Mouse (Mus musculus) left cerebral cortex, postnatal 25 days (tissue): ENCODE data around the gene Fryl. TPM values are rescaled to one million over a fixed set of nuclear protein-coding genes. Genes with fewer than 3 reads are reported as not detected.

Experiments used
- DNase-seq, 2 experiments: peaks; one replicate each; pipeline ENCODE4 v3.0.0; 2022; ENCODE audit warnings: low spot score in 2 of 2, mixed read lengths in 1 of 2
- intact Hi-C: fragments of 180-260 bp; cut with DNase I; formaldehyde crosslinking; loops from one replicate; pipeline ENCODE4 v1.15.1; 2025
- total RNA-seq, 2 experiments: library from RNA; stranded (reverse); gene quantifications; 2 replicates each; pipeline ENCODE4 v1.2.3; 2021

The Fryl gene
- total RNA-seq, 2 experiments from 2014 or later = 45.8 to 56.7 TPM

- intact Hi-C loops = no loop called here
- no peak for DNase-seq
These were observed 54.3 kb downstream of the Fryl start for GRCm38 (mm10) chr5:73202077-73202476.

- intact Hi-C loops = no loop called here
- DNase-seq = no peak
These were observed 55.7 kb downstream of the Fryl start for GRCm38 (mm10) chr5:73200387-73201384.

- no peak for DNase-seq
- intact Hi-C loops = no loop called here
These were observed 56.8 kb downstream of the Fryl start for GRCm38 (mm10) chr5:73199586-73199985.

DNA sequence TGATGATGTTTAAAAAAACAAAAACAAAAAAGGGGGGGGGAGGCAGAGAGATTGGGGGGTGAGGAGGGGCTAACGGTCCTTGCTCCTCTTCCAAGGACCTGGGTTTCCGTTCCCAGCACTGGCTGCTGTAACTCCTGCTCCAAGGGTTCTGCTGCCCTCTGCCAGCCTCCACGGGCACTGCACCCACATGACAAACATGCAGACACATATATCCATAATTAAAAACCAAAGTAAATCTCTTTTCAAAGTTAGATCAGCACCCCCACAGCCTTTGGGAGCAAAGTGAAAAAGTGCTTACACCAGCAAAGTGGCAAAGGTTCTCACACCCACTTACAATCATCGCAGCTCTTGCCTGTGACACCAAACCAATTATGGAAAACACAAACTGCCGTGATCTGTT, 57.7 kb downstream of the Fryl start:
- intact Hi-C loops = no loop called here
- DNase-seq = no peak

DNA sequence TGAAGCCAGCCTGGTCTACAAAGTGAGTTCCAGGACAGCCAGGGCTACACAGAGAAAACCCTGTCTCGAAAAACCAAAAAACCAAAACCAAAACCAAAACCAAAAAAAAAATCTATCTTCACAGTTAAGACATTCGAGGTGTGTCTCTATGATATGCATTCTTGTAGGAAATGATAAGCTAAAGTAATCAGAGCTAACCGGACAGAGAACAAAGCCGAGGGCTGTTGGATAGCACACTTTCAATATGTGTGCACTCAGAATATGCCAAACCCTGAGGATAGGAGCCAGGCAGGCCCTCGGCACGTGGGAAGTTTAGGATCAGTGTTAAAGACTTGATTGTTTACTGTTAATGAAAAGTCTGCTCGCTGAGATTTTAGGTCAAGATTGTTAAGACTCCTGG, 58.6 kb downstream of the Fryl start:
- DNase-seq = no peak
- intact Hi-C loops = no loop called here

GRCm38 (mm10) chr5:73194740-73195139, 61.7 kb downstream of the Fryl start:
- intact Hi-C loops = no loop called here
- no peak for DNase-seq

DNA sequence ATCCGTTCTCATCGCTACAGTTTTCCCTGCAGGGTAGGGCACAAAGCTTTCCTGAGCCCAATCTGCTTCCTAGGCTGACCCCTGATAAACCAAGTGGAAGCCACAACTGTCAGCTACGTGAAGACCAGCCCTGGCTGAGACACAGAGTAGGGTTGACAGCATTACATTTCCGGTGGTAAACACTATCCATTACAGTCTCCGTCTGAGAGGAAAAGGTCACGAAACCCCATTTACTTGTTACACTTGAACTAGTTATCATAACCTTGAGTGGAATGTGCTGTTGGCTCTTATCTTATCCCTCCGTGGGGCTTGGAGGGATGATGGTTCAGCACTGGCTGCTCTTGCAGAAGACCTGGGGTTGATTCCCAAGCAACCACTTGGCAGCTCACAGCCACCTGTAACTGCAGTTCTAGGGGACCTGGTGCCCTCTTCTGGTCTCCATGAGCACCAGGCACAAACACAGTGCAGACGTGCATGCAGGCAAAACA, 62.3 kb downstream of the Fryl start:
- no peak for DNase-seq
- intact Hi-C loops = no loop called here

DNA sequence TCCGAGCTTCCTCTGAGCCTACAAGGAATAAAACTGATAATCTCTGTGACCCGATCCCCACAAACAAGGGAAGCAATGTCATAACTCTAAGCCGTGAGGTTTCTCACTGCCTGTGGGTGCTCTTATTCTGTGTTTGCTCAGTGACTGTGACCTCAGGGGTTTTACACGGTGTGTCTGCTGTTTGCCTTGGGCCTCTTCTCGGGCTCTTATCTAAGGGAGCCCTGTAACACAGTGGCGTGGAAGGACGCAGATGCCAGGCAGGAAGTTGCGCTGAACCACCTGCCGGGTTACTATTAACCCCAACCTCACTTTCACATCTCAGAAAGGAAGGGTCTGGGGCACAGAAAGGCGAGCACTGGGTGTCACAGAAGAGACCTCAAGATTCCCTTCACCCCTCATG, 62.8 kb downstream of the Fryl start:
- DNase-seq = no peak
- intact Hi-C loops = no loop called here

GRCm38 (mm10) chr5:73192870-73193576, 63.4 kb downstream of the Fryl start:
- DNase-seq = no peak
- intact Hi-C loops = no loop called here

GRCm38 (mm10) chr5:73191765-73192164, 64.7 kb downstream of the Fryl start:
- intact Hi-C loops = no loop called here
- no peak for DNase-seq

GRCm38 (mm10) chr5:73190164-73190563, 66.3 kb downstream of the Fryl start:
- DNase-seq = no peak
- intact Hi-C loops = no loop called here

- DNase-seq = no peak
- intact Hi-C loops = no loop called here
These were observed 66.8 kb downstream of the Fryl start for GRCm38 (mm10) chr5:73189443-73190160.

DNA sequence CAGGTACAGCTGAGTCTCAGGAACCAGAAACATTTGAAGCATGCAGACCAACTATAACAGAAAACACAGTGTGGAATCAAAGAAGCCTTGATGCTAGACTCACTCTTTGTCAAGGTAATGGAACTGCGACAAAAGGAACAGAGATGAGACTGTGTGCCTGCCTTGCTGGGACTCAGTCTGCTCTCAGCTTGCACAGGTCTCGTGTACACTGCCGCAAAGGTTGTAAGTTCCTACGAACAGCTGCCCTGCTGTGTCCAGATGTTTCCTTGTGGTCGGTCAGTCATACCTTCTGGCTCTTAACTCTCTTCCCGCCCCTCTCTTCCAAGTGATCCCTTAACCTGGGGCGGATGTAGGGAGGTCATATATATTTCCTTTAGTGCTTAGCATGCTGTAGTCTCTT, 67.8 kb downstream of the Fryl start:
- no peak for DNase-seq
- intact Hi-C loops = no loop called here

- intact Hi-C loops = no loop called here
- no peak for DNase-seq
These were observed 68.3 kb downstream of the Fryl start for GRCm38 (mm10) chr5:73188164-73188563.

GRCm38 (mm10) chr5:73186912-73187311, 69.5 kb downstream of the Fryl start:
- no peak for DNase-seq
- intact Hi-C loops = no loop called here

DNA sequence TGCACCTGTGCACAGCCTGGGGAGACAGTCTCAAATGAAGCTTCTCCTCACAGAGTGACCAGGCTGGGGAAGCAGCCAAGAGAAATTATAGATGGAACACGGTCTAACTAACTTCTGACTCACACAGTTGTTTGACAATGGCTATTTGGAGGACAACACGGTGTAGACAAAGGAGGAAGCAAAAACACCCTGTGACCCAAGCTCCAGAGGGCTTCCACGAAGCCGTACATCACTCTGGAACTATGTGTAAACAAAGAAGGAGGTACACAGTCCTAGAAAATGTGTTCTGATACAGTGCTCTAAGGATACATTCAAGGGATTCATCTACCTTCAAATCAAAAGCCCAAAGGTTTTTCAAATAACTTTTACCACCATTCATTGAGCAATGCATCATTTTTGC, 71.0 kb downstream of the Fryl start:
- intact Hi-C loops = no loop called here

DNA sequence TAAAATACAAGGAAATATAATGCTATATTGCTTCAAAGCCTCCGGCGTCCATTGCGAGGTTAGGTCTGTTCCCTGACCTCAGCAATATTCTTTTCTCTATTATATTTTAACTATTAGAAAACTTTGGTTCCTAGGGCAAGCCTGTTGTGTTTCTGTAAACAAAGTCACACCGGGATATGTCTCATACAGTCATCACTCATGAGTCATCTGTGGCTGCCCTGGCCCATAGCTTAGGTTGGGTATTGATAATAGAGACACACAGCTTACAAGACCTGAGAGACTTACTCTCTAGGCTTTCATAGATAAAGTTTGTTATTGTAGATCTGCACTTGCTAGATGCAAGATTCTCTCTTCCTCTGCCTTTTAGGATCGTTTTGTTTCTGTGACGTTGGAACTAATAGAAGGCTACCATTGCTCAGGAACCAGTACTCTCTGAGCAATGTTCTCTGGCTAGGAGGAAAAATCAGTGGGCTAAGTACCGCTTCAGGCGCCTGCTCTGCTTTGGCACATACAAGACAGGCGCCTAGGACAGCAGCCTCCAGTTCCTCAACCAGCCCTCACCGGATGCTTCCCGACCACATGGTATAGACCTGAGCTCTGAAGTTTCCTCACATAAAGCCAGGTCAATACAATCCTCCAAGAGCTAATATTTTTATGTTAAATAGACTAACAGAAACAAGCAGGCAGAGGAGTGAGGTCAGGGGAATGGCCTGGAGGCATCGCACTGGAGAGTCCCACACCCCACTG, 73.5 kb downstream of the Fryl start:
- intact Hi-C loops = no loop called here
- DNase-seq = no peak

More for the DNA sequence above, 71.0 kb downstream of the Fryl start:
- DNase-seq = no peak

DNA sequence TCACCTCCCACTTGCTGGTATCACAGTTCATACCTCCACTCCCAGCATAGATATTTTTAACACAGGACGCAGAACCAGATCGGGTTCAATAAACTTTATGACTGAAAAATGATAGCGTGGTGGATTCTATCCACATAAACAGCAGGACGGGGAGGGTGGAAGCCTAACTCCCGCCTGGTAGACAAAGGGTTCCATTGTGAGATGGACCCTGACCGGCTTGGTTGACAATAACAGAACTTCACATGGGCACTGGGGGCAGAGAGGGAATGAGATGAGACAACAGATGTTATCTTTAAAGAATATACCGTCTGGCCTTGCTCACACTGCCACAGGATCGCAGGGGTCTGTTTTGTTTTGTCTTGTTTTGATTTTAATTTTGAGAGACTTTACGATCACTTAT, 74.2 kb downstream of the Fryl start:
- no peak for DNase-seq
- intact Hi-C loops = no loop called here

DNA sequence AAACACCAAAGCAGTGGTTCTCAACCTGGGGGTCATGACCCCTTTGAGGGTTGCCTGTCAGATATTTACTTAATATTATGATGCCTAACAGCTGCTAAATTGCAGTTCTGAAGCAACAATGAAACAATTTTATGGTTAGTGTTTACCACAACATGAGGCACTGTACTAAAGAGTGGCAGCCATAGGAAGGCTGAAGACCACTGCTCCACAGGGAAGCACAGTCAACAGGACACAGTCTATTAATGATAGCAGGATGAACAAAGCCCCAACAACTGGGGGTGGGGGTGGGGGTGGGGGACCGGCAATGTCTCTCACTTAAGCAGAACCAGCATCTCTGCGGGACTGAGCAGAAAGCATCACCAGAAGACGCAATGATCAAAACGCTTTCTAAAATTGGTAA, 80.1 kb downstream of the Fryl start:
- DNase-seq = no peak
- intact Hi-C loops = no loop called here
